Mouse (Mus musculus): ENCODE data around the gene Gm3727.
"Not testable (repeated sequence)": the region's sequence is repeated elsewhere in the genome, so short reads cannot be mapped to it uniquely, and the experiment has no call there.

Gm3727 gene

DNA sequence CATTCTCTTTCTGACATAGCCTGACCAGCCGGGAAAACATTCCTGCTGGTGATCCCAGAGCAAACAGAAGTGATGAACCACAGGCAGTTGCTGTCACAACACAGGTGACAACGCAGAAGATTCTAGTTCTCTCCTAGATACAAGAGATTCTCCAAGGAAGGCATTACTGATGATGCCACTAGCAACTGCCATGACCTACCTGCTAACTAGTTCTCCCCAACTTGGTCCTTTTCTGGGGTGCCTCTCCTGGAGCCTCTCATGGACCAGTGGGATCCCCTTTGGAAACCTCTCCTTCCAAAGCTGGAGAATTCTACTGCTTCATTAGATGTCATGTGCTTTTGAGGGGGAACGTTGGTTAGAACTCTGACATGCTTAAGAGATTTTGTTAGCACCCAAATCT lies at the start of gene Gm3727:
Gene Gm3727 (minus strand): TSS at position 101 of the 400 bp plus-strand sequence.
- not testable (repeated sequence) for DNase-seq (ENCODE audit: low read depth in 1 of 2, low spot score in 2 of 2)

DNA sequence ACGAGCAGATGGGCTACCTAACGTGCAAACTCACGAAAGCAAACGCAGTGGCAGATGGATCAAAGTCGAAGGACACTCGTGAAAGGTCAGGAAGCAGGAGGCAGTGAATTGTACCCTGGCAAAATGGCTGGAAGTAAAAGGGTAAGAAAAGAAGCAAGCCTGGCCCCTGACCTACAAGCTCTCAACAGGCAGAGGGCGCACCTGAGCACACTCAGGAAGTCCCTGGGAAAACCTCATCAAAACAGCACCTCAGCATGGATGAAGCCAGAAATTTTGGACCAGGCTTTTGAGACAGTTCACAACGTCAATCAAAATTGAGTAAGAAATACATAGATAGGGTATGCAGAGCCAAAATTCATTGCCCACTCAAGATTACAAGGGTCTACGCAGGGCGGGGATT lies 21.0 kb downstream of the Gm3727 start:
- DNase-seq (ENCODE audit: low read depth in 1 of 2, low spot score in 2 of 2) = not testable (repeated sequence)

Data from monocyte, adult 2 months (primary cell).